Mouse (Mus musculus) forebrain, embryonic 14.5 days (tissue): ENCODE measurements at regions not wholly inside any gene's neighbourhood (a gene's known extent, or its start where the extent isn't known, plus 50 kb on each side); places are given as distances from the start of the nearest gene placed in this dataset.
A peak's percentile ranks its signal among the peaks of the same experiment; 100 is the strongest.

Source experiments
- ATAC-seq: fragments of 200-750 bp; cut with Nextera tagmentation; 2 replicates; pipeline ENCODE4 v1.8.0; 2017; ENCODE audit warnings: mild to moderate bottlenecking, moderate library complexity
- DNase-seq: peaks from one replicate; pipeline ENCODE4 v3.0.0-alpha.2; 2015; ENCODE audit warnings: low spot score
- H3K27ac ChIP-seq: fragments of 300-500 bp; sonication (generic); 2 replicates; pipeline ENCODE4 v1.5.1; 2014; ENCODE audit warnings: low read depth, mild to moderate bottlenecking, control low read depth, low read length, moderate library complexity
- H3K27me3 ChIP-seq: fragments of 300-500 bp; sonication (generic); replicated peaks from 2 replicates; pipeline ENCODE4 v1.6.1; 2014; ENCODE audit warnings: low read length, control low read depth, mixed read lengths; ENCODE audit not compliant: control insufficient read depth, insufficient read depth
- H3K36me3 ChIP-seq: fragments of 300-500 bp; sonication (generic); 2 replicates; pipeline ENCODE4 v1.6.1; 2014; ENCODE audit warnings: low read length, control low read depth; ENCODE audit not compliant: control insufficient read depth, insufficient read depth
- H3K4me1 ChIP-seq: fragments of 300-500 bp; sonication (generic); 2 replicates; pipeline ENCODE4 v1.6.1; 2014; ENCODE audit warnings: antibody characterized with exemption, low read length, control low read depth; ENCODE audit not compliant: control insufficient read depth, insufficient read depth
- H3K4me2 ChIP-seq: fragments of 300-500 bp; sonication (generic); 2 replicates; pipeline ENCODE4 v1.6.1; 2014; ENCODE audit warnings: mild to moderate bottlenecking, control low read depth, low read length
- H3K4me3 ChIP-seq: fragments of 300-500 bp; sonication (generic); 2 replicates; pipeline ENCODE4 v1.5.1; 2014; ENCODE audit warnings: low read depth, low read length, control low read depth
- H3K9ac ChIP-seq: fragments of 300-500 bp; sonication (generic); 2 replicates; pipeline ENCODE4 v1.6.1; 2014; ENCODE audit warnings: mild to moderate bottlenecking, low read length, control low read depth, moderate library complexity
- H3K9me3 ChIP-seq: fragments of 300-500 bp; sonication (generic); replicated peaks from 2 replicates; pipeline ENCODE4 v1.6.1; 2016; ENCODE audit warnings: low read length, control low read depth, mixed read lengths; ENCODE audit not compliant: control insufficient read depth
- WGBS: fragments of 180-500 bp; shearing (Covaris S2); extraction: QIAGEN DNeasy Blood & Tissue Kit; methylation state at CpG from one replicate; pipeline ENCODE4 v1.1.7; 2014; 5-methylcytosine and 5-hydroxymethylcytosine counted together

DNA sequence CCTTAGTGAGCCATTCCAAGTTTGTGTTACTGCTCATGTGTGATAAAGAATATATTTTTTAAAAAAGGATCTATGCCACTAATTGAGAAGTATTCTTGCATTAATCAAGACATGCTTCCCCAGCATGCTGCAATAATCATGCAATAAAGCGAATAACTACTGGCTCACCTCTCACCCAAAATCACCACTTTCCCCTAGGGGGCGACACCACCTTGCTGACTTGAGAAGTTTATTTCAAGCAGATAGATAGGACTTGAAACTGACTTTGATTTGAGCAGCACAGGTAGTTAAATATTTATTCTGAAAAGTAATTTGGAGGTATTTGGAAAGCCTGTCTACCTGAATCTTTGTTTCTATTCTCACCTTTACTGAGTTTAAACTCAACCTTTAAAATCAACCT is 320.1 kb upstream of the Tmem229a start:
- no peaks in the 10 kb centered on the region for H3K9me3 ChIP-seq
- H3K27ac ChIP-seq: no peak overlapping the region
- H3K36me3 ChIP-seq: no peaks in the 10 kb centered on the region
- H3K27me3 ChIP-seq: no peaks in the 10 kb centered on the region
- H3K4me1 ChIP-seq: peaks cover 6% of the 10 kb centered on the region; the same call in 1 of the 2 replicates
- H3K4me2 ChIP-seq: no peak overlapping the region
- ATAC-seq (no peak), DNase-seq (peak; percentile 35)
- no peak overlapping the region for H3K4me3 ChIP-seq
- 45% methylated on average over 2 of the region's 2 CpGs for WGBS
- H3K9ac ChIP-seq: no peak overlapping the region

DNA sequence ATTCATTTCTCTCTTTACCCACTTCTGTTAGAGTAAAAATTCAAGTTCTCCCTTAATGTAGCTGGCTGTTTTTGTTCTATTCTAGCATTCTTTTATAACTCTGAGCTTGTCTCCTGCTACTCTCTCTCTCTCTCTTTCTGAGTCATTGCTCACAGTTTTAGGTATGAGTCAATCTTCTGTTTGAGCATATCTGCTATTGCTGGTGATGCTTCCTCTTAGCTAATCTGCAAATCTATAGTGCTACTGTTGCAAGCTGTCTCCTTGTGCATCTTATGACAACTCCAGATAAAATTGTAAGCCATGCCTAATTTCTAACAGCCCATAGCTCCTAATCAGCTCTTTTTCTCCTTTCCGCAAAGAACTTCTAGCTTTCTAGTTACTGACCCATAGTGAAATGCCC is 304.5 kb upstream of the Tmem229a start:
- Histone ChIP-seq H3K27ac (no peak overlapping the region), H3K9me3 (no peaks in the 10 kb centered on the region), H3K4me3 (no peak overlapping the region), H3K4me1 (no peaks in the 10 kb centered on the region), H3K9ac (no peak overlapping the region), H3K27me3 (no peaks in the 10 kb centered on the region), H3K4me2 (no peak overlapping the region), H3K36me3 (no peaks in the 10 kb centered on the region)
- no peak for ATAC-seq
- no peak for DNase-seq
- 94% methylated on average over 1 of the region's 1 CpGs for WGBS

DNA sequence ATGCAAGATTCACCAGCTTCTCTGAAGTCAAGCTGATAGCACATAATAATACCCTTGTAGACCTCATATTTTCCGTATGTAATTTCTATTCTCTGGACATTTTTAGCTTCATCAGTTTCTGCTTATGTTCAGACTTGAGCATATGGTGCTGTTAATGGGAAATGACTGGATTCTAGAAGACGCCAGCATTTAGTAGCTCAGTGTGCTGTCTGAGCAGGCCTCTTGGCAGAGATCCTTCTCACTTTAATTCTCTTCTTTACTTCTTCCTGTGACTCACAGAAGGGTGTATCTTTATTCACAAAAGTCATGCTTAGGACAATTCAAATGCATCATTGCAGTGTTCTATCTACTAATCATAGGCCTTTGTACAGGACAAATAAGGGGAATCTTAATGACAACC is 299.7 kb upstream of the Tmem229a start:
- no peak overlapping the region for H3K27ac ChIP-seq
- no peaks in the 10 kb centered on the region for H3K4me1 ChIP-seq
- no peak overlapping the region for H3K9ac ChIP-seq
- DNase-seq: peak; percentile 46
- 69% methylated on average over 2 of the region's 2 CpGs for WGBS
- H3K27me3 ChIP-seq: no peaks in the 10 kb centered on the region
- H3K36me3 ChIP-seq: no peaks in the 10 kb centered on the region
- H3K4me3 ChIP-seq: no peak overlapping the region
- H3K9me3 ChIP-seq: no peaks in the 10 kb centered on the region
- H3K4me2 ChIP-seq: no peak overlapping the region
- ATAC-seq: 0 out of 2 replicates have a peak, but pooled peaks have one; percentile 46

DNA sequence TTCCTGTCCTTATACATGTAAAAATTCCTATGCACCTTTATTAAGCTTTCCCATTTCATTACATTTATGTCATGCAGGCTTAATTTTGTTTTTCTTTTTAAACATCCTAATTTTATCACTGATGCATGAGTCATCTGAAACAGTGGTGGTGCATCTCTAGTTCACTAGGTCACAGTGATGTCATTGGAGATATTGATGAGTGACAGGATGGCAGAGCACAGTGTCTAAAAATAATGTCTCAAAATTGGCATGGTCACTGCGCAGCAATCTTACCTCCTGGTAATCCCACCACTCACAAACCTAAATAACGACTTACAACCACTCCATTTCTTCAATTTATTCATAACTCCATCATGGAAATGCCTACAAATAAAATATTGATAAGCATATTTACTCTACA is 280.9 kb upstream of the Tmem229a start:
- Histone ChIP-seq H3K27me3 (no peaks in the 10 kb centered on the region), H3K4me3 (no peak overlapping the region), H3K4me2 (no peak overlapping the region), H3K36me3 (no peaks in the 10 kb centered on the region), H3K27ac (no peak overlapping the region), H3K4me1 (no peaks in the 10 kb centered on the region), H3K9ac (no peak overlapping the region), H3K9me3 (no peaks in the 10 kb centered on the region)
- 81% methylated on average over 2 of the region's 2 CpGs for WGBS
- DNase-seq (no peak), ATAC-seq (no peak)

DNA sequence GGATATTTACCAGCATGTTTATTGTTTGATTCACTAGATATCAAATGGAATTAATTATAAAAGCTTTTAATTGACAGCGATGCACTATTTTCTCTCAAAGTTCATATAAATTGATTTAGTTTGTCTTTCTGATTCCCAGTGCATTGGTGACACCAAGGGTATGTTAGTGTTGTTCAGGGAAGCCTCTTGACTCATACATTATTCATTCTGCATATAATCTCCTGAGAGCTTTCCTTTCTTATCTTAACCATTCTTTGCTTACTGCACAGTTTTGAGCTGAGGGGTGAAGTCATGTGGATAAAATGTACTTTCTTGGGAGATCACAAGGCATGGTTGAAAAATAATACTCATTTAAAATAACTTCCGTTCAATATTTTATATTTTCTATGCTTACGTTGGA is 280.5 kb upstream of the Tmem229a start:
- no peak for ATAC-seq

More for the DNA sequence above, 280.5 kb upstream of the Tmem229a start:
- H3K4me2 ChIP-seq: no peak overlapping the region
- H3K9me3 ChIP-seq: no peaks in the 10 kb centered on the region
- no peaks in the 10 kb centered on the region for H3K4me1 ChIP-seq
- DNase-seq: no peak
- no peak overlapping the region for H3K27ac ChIP-seq
- 78% methylated on average over 3 of the region's 3 CpGs for WGBS
- no peaks in the 10 kb centered on the region for H3K36me3 ChIP-seq
- H3K27me3 ChIP-seq: no peaks in the 10 kb centered on the region
- no peak overlapping the region for H3K4me3 ChIP-seq
- no peak overlapping the region for H3K9ac ChIP-seq
